Mouse (Mus musculus): Measurements from ENCODE around the gene Zfp688. TPM values are rescaled to one million over a fixed set of nuclear protein-coding genes. Genes with fewer than 3 reads are reported as not detected.
A peak's percentile ranks its signal among the peaks of the same experiment; 100 is the strongest.
"Not testable (repeated sequence)": the region's sequence is repeated elsewhere in the genome, so short reads cannot be mapped to it uniquely, and the experiment has no call there.

Gene Zfp688
- polyA plus RNA-seq, 1 experiment: 20.3 TPM

GRCm38 (mm10) chr7:127465191-127465590 is 43.3 kb upstream of the Zfp688 start:
- H3K27me3 ChIP-seq (ENCODE audit: control insufficient read depth, insufficient read depth, low read length, poor library complexity, severe bottlenecking): no peaks in the 10 kb centered on the region
- H3K36me3 ChIP-seq (ENCODE audit: control insufficient read depth, insufficient read depth, low read length, poor library complexity, severe bottlenecking): peaks cover 15% of the 10 kb centered on the region

DNA sequence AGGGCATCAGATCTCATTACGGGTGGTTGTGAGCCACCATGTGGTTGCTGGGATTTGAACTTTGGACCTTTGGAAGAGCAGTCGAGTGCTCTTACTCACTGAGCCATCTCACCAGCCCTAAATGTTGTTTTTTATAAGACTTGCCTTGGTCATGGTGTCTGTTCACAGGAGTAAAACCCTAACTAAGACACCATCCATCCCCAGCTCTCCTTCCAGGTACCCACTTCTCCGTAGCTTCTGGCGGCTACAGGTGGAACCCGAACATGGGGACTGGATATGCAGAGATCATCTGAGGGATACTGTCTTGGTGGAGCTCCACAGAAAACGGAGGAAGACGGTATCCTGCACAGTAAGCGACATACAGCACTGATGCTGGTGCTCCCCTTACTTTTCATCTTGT is 37.4 kb upstream of the Zfp688 start, which contains the start of gene Prr14:
Gene Prr14, plus strand, starts transcription at position 301 of the 400 bp plus-strand sequence.
- not testable (repeated sequence) for H3K4me3 ChIP-seq (ENCODE audit: low read depth, low read length); H3K9ac ChIP-seq (ENCODE audit: low read depth, poor library complexity, severe bottlenecking); H3K4me1 ChIP-seq (ENCODE audit: control insufficient read depth, insufficient read depth, low read length); H3K27me3 ChIP-seq (ENCODE audit: control insufficient read depth, insufficient read depth, low read length, poor library complexity, severe bottlenecking); H3K27ac ChIP-seq (ENCODE audit: insufficient read depth, low read length)
- H3K9me3 ChIP-seq (replicated peaks; ENCODE audit: control insufficient read depth, insufficient read depth, low read length, poor library complexity, severe bottlenecking): peaks cover 65% of the 10 kb centered on the region
- H3K36me3 ChIP-seq (ENCODE audit: control insufficient read depth, insufficient read depth, low read length, poor library complexity, severe bottlenecking): peaks cover 26% of the 10 kb centered on the region

More at GRCm38 (mm10) chr7:127465191-127465590, 43.3 kb upstream of the Zfp688 start:
- Histone ChIP-seq H3K4me1 (ENCODE audit: control insufficient read depth, insufficient read depth, low read length) (peaks cover 2% of the 10 kb centered on the region), H3K9ac (ENCODE audit: low read depth, poor library complexity, severe bottlenecking) (no peak overlapping the region), H3K9me3 (replicated peaks; ENCODE audit: control insufficient read depth, insufficient read depth, low read length, poor library complexity, severe bottlenecking) (peaks cover 66% of the 10 kb centered on the region), H3K4me3 (ENCODE audit: low read depth, low read length) (no peak overlapping the region), H3K27ac (ENCODE audit: insufficient read depth, low read length) (peak overlapping the region; percentile 99)
- TF ChIP-seq CTCF (IDR thresholded peaks at IDR 0.05; ENCODE audit: low read depth, low read length): no peak
- no peak for TF ChIP-seq POLR2A (IDR thresholded peaks at IDR 0.05; ENCODE audit: insufficient read depth, low read length)
- no peak for TF ChIP-seq EP300 (IDR thresholded peaks at IDR 0.05; ENCODE audit: insufficient read depth, low read depth, low read length)

GRCm38 (mm10) chr7:127458371-127459122 is 36.7 kb upstream of the Zfp688 start:
- not testable (repeated sequence) for H3K27me3 ChIP-seq (ENCODE audit: control insufficient read depth, insufficient read depth, low read length, poor library complexity, severe bottlenecking); H3K27ac ChIP-seq (ENCODE audit: insufficient read depth, low read length); H3K4me1 ChIP-seq (ENCODE audit: control insufficient read depth, insufficient read depth, low read length); H3K4me3 ChIP-seq (ENCODE audit: low read depth, low read length); H3K9ac ChIP-seq (ENCODE audit: low read depth, poor library complexity, severe bottlenecking)
- peaks cover 58% of the 10 kb centered on the region for H3K9me3 ChIP-seq (replicated peaks; ENCODE audit: control insufficient read depth, insufficient read depth, low read length, poor library complexity, severe bottlenecking)
- peaks cover 26% of the 10 kb centered on the region for H3K36me3 ChIP-seq (ENCODE audit: control insufficient read depth, insufficient read depth, low read length, poor library complexity, severe bottlenecking)

- no peak overlapping the region for H3K4me3 ChIP-seq (ENCODE audit: low read depth, low read length)
- H3K36me3 ChIP-seq (ENCODE audit: control insufficient read depth, insufficient read depth, low read length, poor library complexity, severe bottlenecking): peaks cover 11% of the 10 kb centered on the region
- TF ChIP-seq EP300 (IDR thresholded peaks at IDR 0.05; ENCODE audit: insufficient read depth, low read depth, low read length) (no peak), CTCF (IDR thresholded peaks at IDR 0.05; ENCODE audit: low read depth, low read length) (no peak), POLR2A (IDR thresholded peaks at IDR 0.05; ENCODE audit: insufficient read depth, low read length) (no peak)
- no peak overlapping the region for H3K9ac ChIP-seq (ENCODE audit: low read depth, poor library complexity, severe bottlenecking)
- peaks cover 23% of the 10 kb centered on the region for H3K9me3 ChIP-seq (replicated peaks; ENCODE audit: control insufficient read depth, insufficient read depth, low read length, poor library complexity, severe bottlenecking)
- H3K27ac ChIP-seq (ENCODE audit: insufficient read depth, low read length): no peak overlapping the region
- no peaks in the 10 kb centered on the region for H3K27me3 ChIP-seq (ENCODE audit: control insufficient read depth, insufficient read depth, low read length, poor library complexity, severe bottlenecking)
- H3K4me1 ChIP-seq (ENCODE audit: control insufficient read depth, insufficient read depth, low read length): no peaks in the 10 kb centered on the region
These were observed 33.0 kb upstream of the Zfp688 start for GRCm38 (mm10) chr7:127454905-127455304.

DNA sequence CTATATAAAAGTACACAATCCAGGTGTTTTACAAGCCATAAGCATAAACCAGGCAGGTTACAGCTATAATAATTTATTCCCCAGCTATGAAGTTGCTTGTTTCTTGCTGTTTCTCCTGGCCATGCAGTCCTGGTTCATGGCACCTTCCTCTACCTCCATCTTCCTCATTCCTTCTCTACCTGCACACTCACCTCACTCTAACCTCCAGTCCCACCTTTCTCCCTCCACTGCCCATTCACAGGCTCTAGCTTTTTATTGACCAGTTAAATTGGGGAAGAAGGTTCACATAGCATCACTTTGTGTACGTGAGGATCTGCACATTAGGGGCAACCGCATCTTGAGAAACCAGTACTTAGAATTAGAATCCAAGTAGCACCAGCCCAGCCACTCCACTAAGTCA is 31.2 kb upstream of the Zfp688 start:
- Histone ChIP-seq H3K4me3 (ENCODE audit: low read depth, low read length) (no peak overlapping the region), H3K27ac (ENCODE audit: insufficient read depth, low read length) (no peak overlapping the region), H3K9me3 (replicated peaks; ENCODE audit: control insufficient read depth, insufficient read depth, low read length, poor library complexity, severe bottlenecking) (peaks cover 11% of the 10 kb centered on the region), H3K4me1 (ENCODE audit: control insufficient read depth, insufficient read depth, low read length) (no peaks in the 10 kb centered on the region), H3K36me3 (ENCODE audit: control insufficient read depth, insufficient read depth, low read length, poor library complexity, severe bottlenecking) (peaks cover 8% of the 10 kb centered on the region), H3K9ac (ENCODE audit: low read depth, poor library complexity, severe bottlenecking) (no peak overlapping the region), H3K27me3 (ENCODE audit: control insufficient read depth, insufficient read depth, low read length, poor library complexity, severe bottlenecking) (no peaks in the 10 kb centered on the region)
- TF ChIP-seq POLR2A (IDR thresholded peaks at IDR 0.05; ENCODE audit: insufficient read depth, low read length): no peak

- H3K27me3 ChIP-seq (ENCODE audit: control insufficient read depth, insufficient read depth, low read length, poor library complexity, severe bottlenecking): no peaks in the 10 kb centered on the region
- no peaks in the 10 kb centered on the region for H3K4me1 ChIP-seq (ENCODE audit: control insufficient read depth, insufficient read depth, low read length)
- H3K27ac ChIP-seq (ENCODE audit: insufficient read depth, low read length): peak overlapping the region; percentile 76; the same call in 1 of the 2 replicates
- no peak overlapping the region; the same call in 1 of the 2 replicates for H3K4me3 ChIP-seq (ENCODE audit: low read depth, low read length)
- peak overlapping the region; percentile 89; the same call in 1 of the 2 replicates for H3K9ac ChIP-seq (ENCODE audit: low read depth, poor library complexity, severe bottlenecking)
- 0 out of 2 replicates have a peak, but pooled peaks cover 3% of the 10 kb centered on the region for H3K36me3 ChIP-seq (ENCODE audit: control insufficient read depth, insufficient read depth, low read length, poor library complexity, severe bottlenecking)
- no peaks in the 10 kb centered on the region for H3K9me3 ChIP-seq (replicated peaks; ENCODE audit: control insufficient read depth, insufficient read depth, low read length, poor library complexity, severe bottlenecking)
- TF ChIP-seq CTCF (IDR thresholded peaks at IDR 0.05; ENCODE audit: low read depth, low read length) (no peak), POLR2A (IDR thresholded peaks at IDR 0.05; ENCODE audit: insufficient read depth, low read length) (no peak), EP300 (IDR thresholded peaks at IDR 0.05; ENCODE audit: insufficient read depth, low read depth, low read length) (no peak)
These were observed 28.1 kb upstream of the Zfp688 start for GRCm38 (mm10) chr7:127449966-127450365.

Measured in ES-Bruce4 (cell line).